Mouse (Mus musculus) monocyte, adult 59 days (primary cell): Measurements from ENCODE around the gene Ctrc. TPM values are rescaled to one million over a fixed set of nuclear protein-coding genes. Genes with fewer than 3 reads are reported as not detected.

Experiments used
- total RNA-seq, 2 experiments: library from RNA; stranded (reverse); gene quantifications; one replicate each; pipeline ENCODE4 v1.2.4; 2023

The Ctrc gene
- not detected for total RNA-seq

DNA sequence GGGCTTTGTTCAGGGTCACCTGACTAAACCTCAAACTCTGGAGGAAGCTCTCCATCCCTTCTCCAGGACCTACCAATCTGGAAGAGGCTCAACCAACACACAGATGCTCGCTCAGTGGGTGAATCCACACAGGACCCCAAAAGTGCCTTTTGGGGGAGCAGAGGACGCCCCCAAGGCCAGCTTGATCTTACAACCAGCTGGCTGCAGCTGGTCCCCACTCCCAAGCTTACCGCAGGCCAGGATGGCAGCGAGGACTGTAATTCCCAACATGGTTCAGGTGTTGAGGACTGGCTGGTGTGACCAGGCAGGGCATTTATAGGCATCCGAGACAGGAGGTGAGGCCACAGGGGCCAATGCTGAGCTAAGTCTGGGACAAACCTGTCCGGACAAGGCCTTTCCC, at the start of gene Ctrc:
Ctrc (minus strand) TSS at position 361 of the 400 bp plus-strand sequence.

GRCm38 (mm10) chr4:141874601-141875460, 28.7 kb upstream of the Ctrc start, which contains the start of gene Efhd2:
Gene Efhd2 (minus strand): TSS chr4:141874920.

DNA sequence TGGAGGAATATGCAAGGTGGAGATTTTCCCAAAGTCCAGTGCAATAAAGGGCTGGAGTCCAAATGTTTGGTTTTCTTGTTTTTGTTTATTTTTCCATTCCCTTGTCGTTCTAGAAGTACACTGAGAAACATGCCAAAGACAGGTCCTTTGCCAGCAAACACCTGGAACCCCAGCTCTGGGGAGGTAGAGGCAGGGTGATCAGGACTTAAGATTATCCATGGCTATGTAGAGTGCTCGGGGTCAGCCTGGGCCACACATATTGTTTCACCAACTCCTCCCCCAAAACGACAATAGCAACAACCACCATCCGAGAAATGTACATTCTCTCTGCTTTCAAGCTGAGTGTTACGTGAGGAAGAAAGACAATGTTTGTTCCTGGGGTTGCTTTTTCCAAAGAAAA, 20.1 kb downstream of the Ctrc start, which contains the start of gene Cela2a:
Cela2a (minus strand) TSS at position 101 of the 400 bp plus-strand sequence.

GRCm38 (mm10) chr4:141793282-141794151, 52.6 kb downstream of the Ctrc start, which contains the start of gene Casp9:
Gene Casp9 (plus strand): TSS chr4:141793612.

DNA sequence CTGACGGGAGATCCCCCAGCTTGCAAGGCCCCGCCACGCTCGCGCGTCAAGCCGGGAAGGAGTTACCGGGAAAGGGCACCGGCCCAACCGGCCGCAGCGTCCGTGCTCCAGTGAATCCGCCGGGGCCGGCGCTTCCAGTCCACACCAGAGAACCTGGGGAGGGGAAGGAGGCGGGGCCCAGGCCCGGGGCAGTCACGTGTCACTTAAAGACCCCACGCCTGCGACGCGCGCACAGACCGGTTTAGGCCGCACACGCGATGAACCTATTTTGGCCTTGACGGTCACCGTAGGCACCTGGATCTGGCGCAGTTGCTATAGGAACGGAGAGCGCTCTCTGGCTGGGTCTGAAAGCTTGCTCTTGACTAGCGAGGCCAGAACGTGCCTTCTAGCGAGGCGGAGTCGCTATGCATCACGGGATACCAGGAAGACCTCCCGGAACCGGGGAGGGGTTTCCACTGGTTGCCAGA, 55.6 kb downstream of the Ctrc start, which contains the start of gene Dnajc16:
Dnajc16 (minus strand) TSS at position 408 of the 467 bp plus-strand sequence.

Other genes starting within 250 kb of the Ctrc start
- 1 to 10 TPM; 6.3 to 6.5 TPM for gene Fblim1, start 240.3 kb downstream of the Ctrc start, total RNA-seq
- gene Tmem82, start 227.7 kb downstream of the Ctrc start, total RNA-seq: under 1 TPM in 1 of 2 experiments, not detected in 1; 0.70 TPM
- under 1 TPM; 0.39 to 0.42 TPM for gene Slc25a34, start 222.5 kb downstream of the Ctrc start, total RNA-seq
- gene Plekhm2, start 181.5 kb downstream of the Ctrc start, total RNA-seq: 10 to 100 TPM; 84.6 to 96.6 TPM
- gene Rsc1a1, start 160.8 kb downstream of the Ctrc start, total RNA-seq: 1 to 10 TPM; 1.6 to 4.5 TPM
- gene Ddi2, start 122.9 kb downstream of the Ctrc start, total RNA-seq: 100 to 1,000 TPM in 1 of 2 experiments, 10 to 100 TPM in 1; 86.3 to 109 TPM
- gene Agmat, start 99.7 kb downstream of the Ctrc start, total RNA-seq: not detected
- 10 to 100 TPM; 10.7 to 13.2 TPM for gene Dnajc16, start 55.4 kb downstream of the Ctrc start, total RNA-seq
- 10 to 100 TPM; 27.7 to 30.9 TPM for gene Casp9, start 52.7 kb downstream of the Ctrc start, total RNA-seq
- 1 to 10 TPM in 1 of 2 experiments, not detected in 1; 2.8 TPM for gene Cela2a, start 20.2 kb downstream of the Ctrc start, total RNA-seq
- 100 to 1,000 TPM; 233 to 254 TPM for gene Efhd2, start 28.6 kb upstream of the Ctrc start, total RNA-seq
- 1 to 10 TPM; 1.5 to 1.6 TPM for gene Fhad1, start 168.7 kb upstream of the Ctrc start, total RNA-seq
- gene Tmem51, start 237.9 kb upstream of the Ctrc start, total RNA-seq: 100 to 1,000 TPM; 122 to 129 TPM